8 mouse cellular contexts compared by ENCODE assay signal in the genomic region with DNA sequence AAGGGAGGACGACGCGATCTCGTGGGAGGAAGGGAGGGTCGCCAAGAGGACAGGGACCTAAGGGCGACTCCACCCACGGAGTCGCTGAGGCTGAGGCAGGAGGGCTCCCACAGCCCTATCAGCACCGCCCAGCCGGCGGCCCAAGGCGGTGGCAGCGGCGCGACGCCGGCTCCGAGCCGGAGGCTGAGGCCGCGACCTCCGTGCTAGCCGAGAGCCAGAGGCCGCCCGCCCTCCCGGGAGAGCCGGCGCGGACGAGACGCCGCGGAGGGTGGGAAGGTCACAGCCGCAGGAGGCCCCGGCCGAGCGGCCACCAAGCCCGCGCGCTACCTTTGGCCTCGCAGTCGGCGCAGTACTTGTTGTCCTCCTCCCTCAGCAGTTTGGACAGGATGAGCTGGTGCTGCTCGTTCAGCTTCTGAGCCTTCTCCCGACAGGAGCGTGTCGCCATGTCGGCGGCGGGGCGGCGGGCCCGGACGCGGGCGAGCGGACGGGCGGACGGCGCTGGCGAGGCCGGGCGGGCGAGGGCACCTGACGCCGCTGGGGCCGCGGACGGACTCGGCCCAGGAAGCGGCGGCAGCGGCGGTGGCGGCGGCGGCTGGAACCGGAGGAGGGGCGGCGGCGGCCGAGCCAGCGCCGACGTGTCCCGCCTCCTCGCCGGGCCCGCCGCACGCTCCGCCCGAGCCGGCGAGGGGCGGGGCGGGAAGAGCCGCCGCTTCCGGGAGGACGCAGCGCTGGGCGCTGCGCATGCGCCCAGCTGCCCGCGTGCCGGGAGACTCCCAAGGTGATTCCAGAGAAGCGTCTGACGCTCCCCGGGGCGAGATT. TPM values are rescaled to one million over a fixed set of nuclear protein-coding genes. Genes with fewer than 3 reads are reported as not detected.
A peak's percentile ranks its signal among the peaks of the same experiment; 100 is the strongest.
DNase-seq lines count a peak whose midpoint lies in the region; ATAC-seq and TF ChIP-seq lines count a peak whose summit lies in the region.

TSS of gene Smap1 (minus strand) at position 607 of the 819 bp plus-strand sequence.

- no peaks in the 10 kb centered on the region; the same call in 1 of the 2 replicates for H3K4me1 ChIP-seq in bone marrow, adult 2 months (ENCODE audit: control insufficient read depth, insufficient read depth, low read length)
- peaks cover 3% of the 10 kb centered on the region; the same call in 1 of the 2 replicates for H3K4me1 ChIP-seq in embryonic facial prominence, embryonic 15.5 days
- H3K4me1 ChIP-seq in limb, embryonic 13.5 days = peaks cover 14% of the 10 kb centered on the region
- peaks cover 25% of the 10 kb centered on the region for H3K4me1 ChIP-seq in midbrain, embryonic 15.5 days

- peak within 1 kb of the TSS; percentile 92 for H3K9ac ChIP-seq in embryonic facial prominence, embryonic 15.5 days
- H3K9ac ChIP-seq in limb, embryonic 13.5 days = peak within 1 kb of the TSS; percentile 92
- H3K9ac ChIP-seq in midbrain, embryonic 15.5 days = peak within 1 kb of the TSS; percentile 98

- H3K4me2 ChIP-seq in embryonic facial prominence, embryonic 15.5 days (replicated peaks) = peak within 1 kb of the TSS; percentile 75
- H3K4me2 ChIP-seq in limb, embryonic 13.5 days (replicated peaks) = peak within 1 kb of the TSS; percentile 82
- H3K4me2 ChIP-seq in midbrain, embryonic 15.5 days = peak within 1 kb of the TSS; percentile 73

- peak within 1 kb of the TSS; percentile 93 for H3K4me3 ChIP-seq in bone marrow, adult 2 months (replicated peaks; ENCODE audit: control insufficient read depth, low read depth, low read length)
- peak within 1 kb of the TSS; percentile 92 for H3K4me3 ChIP-seq in embryonic facial prominence, embryonic 15.5 days (replicated peaks)
- H3K4me3 ChIP-seq in limb, embryonic 13.5 days = peak within 1 kb of the TSS; percentile 97
- H3K4me3 ChIP-seq in midbrain, embryonic 15.5 days = peak within 1 kb of the TSS; percentile 100

- peak within 1 kb of the TSS; percentile 96 for H3K27ac ChIP-seq in bone marrow, adult 2 months (ENCODE audit: control insufficient read depth, insufficient read depth, low read depth, low read length, poor library complexity)
- H3K27ac ChIP-seq in embryonic facial prominence, embryonic 15.5 days (replicated peaks) = peak within 1 kb of the TSS; percentile 91
- peak within 1 kb of the TSS; percentile 88 for H3K27ac ChIP-seq in limb, embryonic 13.5 days
- H3K27ac ChIP-seq in midbrain, embryonic 15.5 days = peak within 1 kb of the TSS; percentile 98

- DNase-seq in 3T3-L1 (ENCODE audit: low read depth, low spot score) = peak; percentile 78
- peak; percentile 62 for DNase-seq in heart, adult 8-10 months (ENCODE audit: low spot score)
- DNase-seq in kidney, adult 8-10 months = peak; percentile 72 to 74
- DNase-seq in spleen, adult 18-20 months = peak; percentile 73 to 79

- peak; percentile 63; the same call in 1 of the 2 replicates for TF ChIP-seq POLR2A in bone marrow, adult 2 months (IDR thresholded peaks at IDR 0.05; ENCODE audit: borderline replicate concordance, control insufficient read depth, low read depth, low read length)

- ATAC-seq in embryonic facial prominence, embryonic 15.5 days (ENCODE audit: insufficient number of reproducible peaks, low FRiP score, low TSS enrichment, low read depth) = peak; percentile 93
- peak; percentile 88 for ATAC-seq in limb, embryonic 13.5 days (ENCODE audit: low FRiP score, low read depth)
- peak; percentile 96 for ATAC-seq in midbrain, embryonic 15.5 days (replicated peaks)

- WGBS in bone marrow, adult 2 months = 4% methylated on average over 105 of the region's 113 CpGs
- under 1% methylated on average over 88 of the region's 113 CpGs for WGBS in embryonic facial prominence, embryonic 15.5 days
- under 1% methylated on average over 100 of the region's 113 CpGs for WGBS in limb, embryonic 13.5 days
- WGBS in midbrain, embryonic 15.5 days = under 1% methylated on average over 98 of the region's 113 CpGs

- TF ChIP-seq CTCF in bone marrow, adult 2 months (IDR thresholded peaks at IDR 0.05; ENCODE audit: control insufficient read depth, insufficient read depth, low read length) = no peak

- no peaks in the 10 kb centered on the region for H3K27me3 ChIP-seq in embryonic facial prominence, embryonic 15.5 days
- H3K27me3 ChIP-seq in limb, embryonic 13.5 days = no peaks in the 10 kb centered on the region
- H3K27me3 ChIP-seq in midbrain, embryonic 15.5 days (replicated peaks) = no peaks in the 10 kb centered on the region

- no peaks in the 10 kb centered on the region for H3K36me3 ChIP-seq in embryonic facial prominence, embryonic 15.5 days
- H3K36me3 ChIP-seq in limb, embryonic 13.5 days = no peaks in the 10 kb centered on the region
- H3K36me3 ChIP-seq in midbrain, embryonic 15.5 days (replicated peaks) = no peaks in the 10 kb centered on the region

- H3K9me3 ChIP-seq in embryonic facial prominence, embryonic 15.5 days (replicated peaks) = no peaks in the 10 kb centered on the region
- no peaks in the 10 kb centered on the region for H3K9me3 ChIP-seq in limb, embryonic 13.5 days
- H3K9me3 ChIP-seq in midbrain, embryonic 15.5 days = no peaks in the 10 kb centered on the region

RNA-seq across cellular contexts. Expression of gene Smap1, which starts in this region (rescaled TPM):
- polyA plus RNA-seq in bone marrow, adult 2 months (2011; ENCODE audit: insufficient read depth, insufficient read length, low replicate concordance, missing spikeins) = 60.5 and 107 TPM in 2 replicates
- polyA plus RNA-seq in embryonic facial prominence, embryonic 15.5 days (2015; fragmentation: Nextera tagmentation; extraction: Ambion mirVana) = 49.7 and 53.0 TPM in 2 replicates
- 10 to 100 TPM; 13.9 to 18.3 (median 17.5) TPM for total RNA-seq in heart, adult 8-10 months (2022)
- 45.1 and 51.1 TPM in 2 replicates for polyA plus RNA-seq in limb, embryonic 13.5 days (2015; fragmentation: Nextera tagmentation; extraction: Ambion mirVana)
- polyA plus RNA-seq in midbrain, embryonic 15.5 days (2015; fragmentation: Nextera tagmentation; extraction: Ambion mirVana) = 127 and 131 TPM in 2 replicates

Comparison
In these comparisons a context has a peak if more than half of its experiments do, and no peak if none do; other contexts are left out.
1. Peak in every context shown above with its lines: DNase-seq, ATAC-seq, H3K4me3 ChIP-seq and H3K27ac ChIP-seq.